Mouse (Mus musculus) testis, adult 2 months (tissue): Measurements from ENCODE around the gene Tnik.

Experiments used
- CTCF ChIP-seq: fragments of 200-500 bp; IDR thresholded peaks from 2 replicates; pipeline ENCODE4 v1.5.1; 2012; ENCODE audit warnings: low read depth, mild to moderate bottlenecking, inconsistent platforms, low read length, moderate library complexity; ENCODE audit not compliant: control insufficient read depth, insufficient read depth, insufficient replicate concordance
- POLR2A ChIP-seq: fragments of 200-500 bp; IDR thresholded peaks from 2 replicates; pipeline ENCODE4 v1.6.1; 2012; ENCODE audit warnings: low read depth, mild to moderate bottlenecking, inconsistent platforms, low read length, moderate library complexity; ENCODE audit not compliant: control insufficient read depth

DNA sequence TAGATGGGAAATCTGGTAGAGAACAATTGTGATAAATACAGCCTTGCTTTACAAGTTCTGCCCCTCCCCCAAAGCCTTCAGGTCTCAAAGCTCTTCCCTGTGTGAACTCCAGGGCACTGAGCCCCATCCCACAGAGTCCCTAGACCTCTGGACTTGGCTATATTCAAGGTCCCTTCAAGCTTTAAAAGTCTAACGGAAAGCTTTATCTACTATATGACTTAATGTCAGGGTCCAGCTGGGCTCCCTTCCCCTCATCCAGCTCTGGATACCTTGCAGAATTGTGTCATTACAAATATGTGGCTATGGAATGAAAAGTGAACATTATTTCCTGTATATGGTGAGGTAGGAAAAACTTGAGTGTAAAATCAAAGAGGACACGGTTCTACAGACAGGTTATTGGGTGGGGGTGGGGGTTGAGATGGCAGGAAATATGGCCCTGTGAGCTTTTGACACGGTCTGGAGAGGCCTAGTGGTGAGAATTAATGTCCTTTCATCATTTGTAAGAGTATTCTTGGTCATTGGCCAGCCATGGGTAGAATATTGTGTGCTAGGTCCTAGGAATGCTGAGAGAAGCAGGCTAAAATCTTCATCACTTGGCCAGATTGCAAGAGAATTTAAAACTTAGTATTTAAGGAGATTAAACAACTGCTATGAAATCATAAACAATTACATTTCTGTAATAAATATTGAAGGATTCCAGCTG, 14.6 kb upstream of the Tnik start:
- TF ChIP-seq CTCF (no peak), POLR2A (no peak)
